Mouse (Mus musculus) thymus, adult 2 months (tissue): ENCODE data around the gene Hdac4.

Experiments
- CTCF ChIP-seq: fragments of 200-500 bp; IDR thresholded peaks from 2 replicates; pipeline ENCODE4 v1.5.1; 2012; ENCODE audit warnings: mild to moderate bottlenecking, control low read depth, low read length, moderate library complexity, borderline replicate concordance; ENCODE audit not compliant: control insufficient read depth, poor library complexity, insufficient read depth; ENCODE audit errors: extremely low read depth
- POLR2A ChIP-seq: fragments of 200-500 bp; IDR thresholded peaks from 2 replicates; pipeline ENCODE4 v1.6.1; 2012; ENCODE audit warnings: mild to moderate bottlenecking, low read length, control low read depth, moderate library complexity; ENCODE audit not compliant: control insufficient read depth, poor library complexity, insufficient read depth; ENCODE audit errors: extremely low read depth

- no peak for TF ChIP-seq CTCF
- TF ChIP-seq POLR2A, result no peak
Measured at GRCm38 (mm10) chr1:92060532-92061064, 134.9 kb downstream of the Hdac4 start.
